Mouse (Mus musculus) gastrocnemius, postnatal 36 days (tissue): ENCODE measurements around the gene Rad51d. TPM values are rescaled to one million over a fixed set of nuclear protein-coding genes. Genes with fewer than 3 reads are reported as not detected.
"Not testable (repeated sequence)": the region's sequence is repeated elsewhere in the genome, so short reads cannot be mapped to it uniquely, and the experiment has no call there.

ENCODE experiments used
- DNase-seq, 2 experiments: peaks; one replicate each; pipeline ENCODE4 v3.0.0; 2022
- intact Hi-C: fragments of 180-260 bp; cut with DNase I; formaldehyde crosslinking; loops from one replicate; pipeline ENCODE4 v1.15.1; 2025
- total RNA-seq, 2 experiments: library from RNA; stranded (reverse); gene quantifications; 2 replicates each; pipeline ENCODE4 v1.2.3; 2021

Rad51d gene
- total RNA-seq, 2 experiments from 2014 or later, result 2.9 to 4.0 TPM

DNA sequence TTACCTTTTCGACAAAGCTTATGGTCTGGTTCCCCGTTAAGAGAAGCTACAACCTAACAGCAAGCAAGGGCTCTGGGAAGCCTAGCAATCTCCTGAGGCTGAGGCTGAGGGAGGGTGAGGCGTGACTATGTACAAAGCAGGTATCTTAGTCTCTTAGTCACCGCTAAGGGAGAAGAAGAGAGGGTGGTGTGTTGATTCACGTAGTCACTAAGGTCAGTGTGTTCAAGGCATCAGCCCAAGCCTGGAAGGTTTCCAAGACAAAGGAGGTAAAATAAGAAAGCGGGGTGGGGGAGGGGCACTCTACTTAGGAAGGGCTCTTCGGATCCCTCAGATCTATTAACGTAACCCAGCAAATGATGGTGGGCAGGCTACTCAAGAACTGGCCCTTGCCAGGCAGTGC lies 28.9 kb downstream of the Rad51d start:
- DNase-seq, result no peak
- intact Hi-C loops, result no loop called here

DNA sequence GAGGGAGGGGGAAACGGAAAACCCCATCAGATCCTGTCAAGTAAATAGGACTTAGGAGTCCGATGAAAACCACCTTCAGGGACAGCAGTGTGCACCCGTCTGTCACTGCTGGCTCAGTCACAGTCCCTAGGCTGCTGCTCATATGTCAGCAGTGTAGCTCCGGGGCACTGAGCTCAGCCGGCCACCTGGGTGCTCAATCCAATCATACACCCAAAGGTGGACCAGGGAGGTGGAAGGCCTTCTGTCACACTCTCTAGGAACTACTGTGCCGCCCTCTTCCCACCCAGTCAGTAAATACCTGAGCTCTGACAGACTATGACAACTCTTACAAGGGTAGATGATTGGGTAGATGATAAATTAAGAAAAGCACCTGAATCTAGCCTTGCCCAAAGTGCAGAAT lies 29.7 kb downstream of the Rad51d start:
- DNase-seq, result no peak
- intact Hi-C loops, result no loop called here

DNA sequence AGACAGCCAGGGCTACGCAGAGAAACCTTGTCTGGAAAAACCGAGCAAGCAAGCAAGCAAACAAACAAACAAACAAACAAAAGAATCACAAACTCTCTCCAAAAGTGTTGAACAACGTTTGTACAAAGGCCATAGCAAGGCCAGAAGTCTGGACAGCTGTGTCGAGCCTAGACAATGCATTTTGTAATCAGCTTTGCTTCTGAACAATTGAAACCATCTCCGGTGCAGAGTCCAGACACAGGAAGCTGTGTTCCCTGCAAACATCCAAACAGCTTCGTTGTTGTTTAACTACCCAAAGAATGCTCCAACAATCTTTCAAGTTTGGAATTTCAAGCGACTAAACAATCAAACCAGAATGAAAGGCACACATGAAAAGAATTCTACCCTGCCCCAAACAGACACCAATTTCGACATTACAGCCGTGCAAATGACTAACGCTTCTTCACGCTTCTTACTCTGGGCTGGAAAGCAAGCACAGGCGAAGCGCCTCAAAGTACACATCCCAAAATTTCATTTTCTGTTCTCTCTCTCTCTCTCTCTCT lies 33.0 kb downstream of the Rad51d start:
- intact Hi-C loops, result no loop called here
- no peak for DNase-seq

- no peak for DNase-seq
- intact Hi-C loops, result no loop called here
Measured at GRCm38 (mm10) chr11:82856032-82856431, 34.4 kb downstream of the Rad51d start.

- intact Hi-C loops, result no loop called here
Measured at GRCm38 (mm10) chr11:82855327-82855973, 35.0 kb downstream of the Rad51d start.

GRCm38 (mm10) chr11:82854111-82854510 lies 36.3 kb downstream of the Rad51d start:
- DNase-seq, result no peak

More at GRCm38 (mm10) chr11:82855327-82855973, 35.0 kb downstream of the Rad51d start:
- no peak for DNase-seq

DNA sequence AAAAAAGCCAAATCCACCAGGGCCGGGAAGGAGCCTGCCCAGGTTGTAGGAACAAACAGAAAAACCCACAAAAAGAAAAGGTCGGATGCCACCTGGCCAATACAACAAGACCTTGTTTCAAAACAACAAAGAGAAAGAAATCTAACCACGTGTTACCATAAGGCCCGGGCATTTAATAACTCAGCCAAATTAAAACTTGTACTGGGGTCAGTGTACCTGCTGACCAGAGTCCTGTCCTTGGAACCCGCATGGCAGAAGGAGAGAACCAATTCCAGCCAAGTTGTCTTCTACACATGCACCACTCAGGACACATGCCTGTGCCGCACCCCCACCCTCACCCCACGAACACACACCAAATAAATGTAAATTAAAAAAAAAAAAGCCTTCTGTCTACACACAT lies 37.5 kb downstream of the Rad51d start:
- intact Hi-C loops, result no loop called here
- DNase-seq, result no peak

More at GRCm38 (mm10) chr11:82854111-82854510, 36.3 kb downstream of the Rad51d start:
- intact Hi-C loops, result no loop called here

DNA sequence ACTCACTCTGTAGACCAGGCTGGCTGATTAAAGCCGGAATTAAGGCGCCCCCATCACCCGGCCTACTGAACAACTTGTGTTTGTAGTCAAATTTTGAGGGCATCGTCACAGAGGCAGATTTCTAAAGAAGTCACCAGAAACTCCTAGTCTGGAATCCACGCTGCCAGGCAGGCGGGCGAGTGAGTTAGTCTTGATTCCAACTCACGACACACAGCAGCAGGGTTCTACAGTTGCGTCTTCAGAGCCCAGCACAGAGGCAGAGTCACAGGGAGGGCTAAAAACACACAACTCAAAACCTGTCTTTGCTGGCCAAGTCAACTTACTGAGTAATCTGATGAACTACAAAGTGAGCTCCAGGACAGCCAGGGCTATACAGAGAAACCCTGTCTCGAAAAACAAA lies 37.9 kb downstream of the Rad51d start:
- intact Hi-C loops, result no loop called here
- no peak for DNase-seq

- intact Hi-C loops, result no loop called here
Measured at GRCm38 (mm10) chr11:82852115-82852514, 38.3 kb downstream of the Rad51d start.

DNA sequence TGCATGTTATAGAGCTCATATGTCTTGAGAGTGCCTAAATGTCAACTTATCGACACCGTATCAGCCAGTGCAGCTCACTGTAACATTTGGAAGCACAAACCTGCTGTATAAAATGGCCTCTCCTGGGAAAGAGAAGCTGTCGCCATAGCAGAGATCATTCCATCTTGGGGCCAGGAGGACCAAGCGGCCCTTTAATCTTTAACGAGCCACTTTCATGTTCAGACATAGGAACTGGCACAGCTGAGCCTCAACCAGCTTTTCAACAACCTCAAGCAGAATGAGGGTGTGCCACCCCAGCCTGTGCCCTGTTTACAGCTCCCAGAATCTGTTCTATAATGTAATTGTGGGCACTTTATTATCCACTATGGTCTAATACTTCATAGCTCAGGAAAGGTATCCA lies 40.2 kb downstream of the Rad51d start:
- DNase-seq, result no peak
- intact Hi-C loops, result no loop called here

More at GRCm38 (mm10) chr11:82852115-82852514, 38.3 kb downstream of the Rad51d start:
- DNase-seq, result no peak

GRCm38 (mm10) chr11:82847571-82848000 lies 42.8 kb downstream of the Rad51d start:
- DNase-seq, result no peak
- intact Hi-C loops, result no loop called here

DNA sequence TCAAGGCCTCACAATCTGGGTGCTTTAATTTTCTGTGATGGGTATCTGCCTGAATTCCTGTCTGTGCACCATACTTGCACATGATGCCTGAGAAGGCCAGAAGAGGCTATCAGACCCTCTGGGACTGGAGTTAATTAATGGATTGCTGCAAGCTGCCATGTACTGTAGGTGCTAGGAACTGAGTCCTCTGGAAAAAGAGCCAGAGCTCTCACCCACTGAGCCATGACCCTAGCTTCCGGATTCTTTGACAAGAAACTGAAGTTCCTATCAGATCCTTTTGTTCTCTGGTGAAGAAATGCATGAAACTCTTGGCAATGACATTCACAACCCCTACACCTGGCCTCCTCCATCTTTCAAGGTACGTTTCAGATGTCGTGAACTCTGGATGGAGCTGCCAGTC lies 43.5 kb downstream of the Rad51d start:
- intact Hi-C loops, result no loop called here
- no peak for DNase-seq

GRCm38 (mm10) chr11:82846079-82846436 lies 44.4 kb downstream of the Rad51d start:
- DNase-seq, result no peak

DNA sequence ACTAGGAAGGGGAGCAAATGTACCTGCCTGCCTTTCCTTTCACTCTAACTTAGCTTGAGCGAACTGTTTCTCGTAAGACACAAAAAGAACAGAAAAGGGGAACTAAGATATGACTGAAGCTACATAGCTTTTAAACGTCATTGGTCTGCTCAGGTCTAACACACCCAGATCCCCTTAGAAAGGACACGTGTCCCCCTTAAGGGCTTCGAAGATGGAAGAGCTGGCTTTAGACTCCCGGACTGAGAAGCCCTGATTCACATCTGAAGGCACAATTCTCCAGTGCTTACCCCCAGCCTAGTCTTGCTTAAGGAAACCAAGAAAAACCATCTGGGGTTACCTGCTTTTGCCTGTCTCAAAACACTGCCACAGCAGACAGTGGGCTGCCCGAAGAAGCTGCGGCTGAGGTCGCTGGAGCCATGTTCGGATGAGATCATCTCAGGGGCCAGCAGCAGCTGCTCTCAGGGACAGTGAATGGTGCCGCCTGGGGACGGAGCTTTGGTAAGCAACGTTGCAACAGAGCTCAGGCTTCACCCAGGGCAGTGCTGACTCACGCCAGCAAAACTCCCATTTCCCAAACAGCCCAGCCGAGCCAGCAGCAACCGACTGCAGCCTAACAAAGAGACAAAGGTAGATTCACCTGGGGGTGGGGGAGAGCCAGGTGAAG lies 44.9 kb downstream of the Rad51d start:
- intact Hi-C loops, result no loop called here
- DNase-seq, result peak; percentile 55 to 63

More at GRCm38 (mm10) chr11:82846079-82846436, 44.4 kb downstream of the Rad51d start:
- intact Hi-C loops, result no loop called here

DNA sequence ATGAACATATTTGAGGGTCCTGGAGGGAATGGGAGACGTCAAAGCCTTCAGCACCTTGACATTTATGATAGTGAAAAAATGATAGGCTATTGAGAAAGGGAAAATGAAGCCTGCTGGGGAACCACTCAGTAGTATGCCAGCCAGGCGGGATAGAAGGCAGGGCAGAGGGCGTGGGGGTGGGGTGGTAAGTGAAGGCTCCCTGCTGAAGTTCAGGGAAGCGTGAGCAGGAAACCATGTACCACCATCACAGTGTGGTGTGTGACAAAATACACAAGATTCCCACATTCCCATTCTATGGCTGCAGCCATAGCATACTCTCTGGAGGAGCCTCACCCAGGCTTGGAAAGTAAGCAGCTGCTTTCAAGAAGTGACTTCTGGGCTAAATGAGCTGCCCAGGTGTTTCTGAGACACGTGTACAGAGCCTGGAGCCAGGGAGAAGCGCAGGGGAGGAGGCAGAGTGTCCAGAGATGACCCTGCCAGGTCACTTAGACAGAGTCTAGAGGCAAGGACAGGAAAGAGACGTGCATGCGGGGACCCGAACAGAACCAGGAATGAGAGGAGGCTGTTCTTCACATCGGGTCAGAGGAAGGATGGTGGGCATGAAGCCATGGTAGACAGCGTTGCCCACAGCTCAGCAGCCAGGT lies 45.5 kb downstream of the Rad51d start:
- intact Hi-C loops, result no loop called here
- DNase-seq, result no peak

DNA sequence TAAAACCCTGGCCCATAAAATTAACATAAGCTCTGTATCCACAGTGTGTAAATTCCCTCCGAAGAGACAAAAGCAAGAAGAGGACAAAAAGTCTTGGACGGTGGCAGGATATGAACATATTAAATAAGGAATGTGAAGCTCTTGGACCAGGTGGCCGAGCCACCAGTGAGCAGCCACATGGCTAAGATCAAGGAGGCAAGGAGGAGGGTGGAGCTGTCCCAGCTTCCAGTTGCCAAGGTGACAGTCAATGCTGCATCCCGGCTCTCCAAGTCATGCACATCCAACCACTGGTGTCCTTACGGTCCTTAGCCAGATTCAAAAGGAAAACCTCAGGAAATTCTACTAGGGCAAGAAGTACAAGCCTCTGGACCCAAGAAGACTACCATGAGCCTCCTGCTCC lies 51.9 kb downstream of the Rad51d start:
- no peak for DNase-seq
- intact Hi-C loops, result no loop called here

DNA sequence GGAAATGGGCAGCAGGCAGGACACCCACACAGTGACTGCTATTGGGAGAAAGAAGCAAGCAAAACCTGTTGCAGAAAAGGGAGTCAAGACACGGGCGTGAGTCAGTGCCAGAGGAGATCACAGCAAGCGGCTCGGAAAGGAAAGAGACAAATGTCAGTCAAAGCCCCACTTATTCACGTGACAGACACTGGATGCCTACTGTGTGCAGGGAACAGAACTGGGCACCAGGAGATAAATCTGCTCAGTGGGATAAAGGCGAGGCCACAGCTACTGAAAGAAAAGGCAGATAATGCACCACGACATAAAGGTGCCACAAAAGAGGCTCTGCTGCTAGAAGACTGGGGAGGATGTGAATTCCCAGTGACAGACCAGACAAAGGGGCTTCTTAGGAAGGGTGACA lies 52.6 kb downstream of the Rad51d start:
- DNase-seq, result no peak
- intact Hi-C loops, result no loop called here

DNA sequence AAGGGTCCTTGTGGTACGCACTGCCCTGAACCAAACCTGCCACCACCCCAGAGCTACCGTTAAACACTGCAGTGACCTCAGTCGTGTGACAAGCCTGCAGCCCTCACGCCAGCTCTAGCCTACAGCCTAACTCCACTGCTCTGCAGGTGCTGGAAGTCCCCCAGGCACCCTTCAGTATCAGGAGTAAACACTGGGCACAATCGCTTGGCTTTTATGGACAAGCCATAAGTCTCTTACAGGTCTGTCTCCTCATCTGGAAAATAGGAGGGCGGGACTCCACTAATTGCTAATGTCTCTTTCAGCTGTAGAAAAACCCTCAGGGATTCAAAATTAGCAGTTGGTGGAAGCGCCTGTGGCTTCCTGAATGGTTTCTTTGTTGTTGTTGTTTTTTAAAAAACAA lies 53.2 kb downstream of the Rad51d start:
- no peak for DNase-seq
- intact Hi-C loops, result no loop called here

DNA sequence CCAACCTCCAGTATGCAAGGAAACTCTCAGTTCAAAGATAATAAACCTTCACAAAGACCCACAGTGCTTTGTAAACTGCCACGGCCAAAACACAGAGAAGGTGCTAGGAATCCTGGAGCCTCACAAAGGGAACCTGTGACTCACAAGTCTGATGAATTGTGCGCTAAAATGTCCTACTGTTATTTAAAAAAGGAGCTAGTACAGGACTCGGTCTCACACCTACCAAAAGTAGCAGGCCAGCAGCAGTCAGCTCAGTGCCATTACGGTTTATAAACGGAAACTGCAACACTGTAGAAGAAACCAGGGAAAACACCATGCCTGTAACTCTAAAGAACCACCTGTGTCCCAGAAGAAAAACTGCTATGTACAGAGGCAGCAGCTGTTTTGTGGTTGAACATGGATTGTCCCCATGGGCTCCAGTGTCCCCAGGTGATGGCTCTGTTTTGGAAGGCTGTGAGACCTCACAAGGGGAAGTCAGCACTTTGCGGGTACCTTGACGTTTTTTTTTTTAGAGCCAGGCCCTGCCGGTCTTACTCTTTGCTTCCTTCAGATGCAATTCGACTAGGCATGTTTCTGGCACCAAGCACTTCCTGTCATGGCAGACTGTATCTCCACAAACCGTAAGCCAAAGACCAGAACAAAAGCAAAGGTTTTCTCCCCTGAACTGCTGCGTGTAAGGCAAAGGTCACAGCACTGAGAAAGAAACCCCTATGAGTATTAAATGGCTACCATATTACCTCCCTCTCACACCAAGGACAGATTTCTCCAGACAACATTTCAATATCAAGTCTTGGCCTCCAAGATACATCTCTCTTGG lies 54.6 kb downstream of the Rad51d start:
- intact Hi-C loops, result no loop called here
- DNase-seq, result no peak

GRCm38 (mm10) chr11:82834359-82834758 lies 56.1 kb downstream of the Rad51d start:
- DNase-seq, intact Hi-C loops: not testable (repeated sequence)

GRCm38 (mm10) chr11:82833929-82834328 lies 56.5 kb downstream of the Rad51d start:
- no peak for DNase-seq
- intact Hi-C loops, result no loop called here
